Mouse (Mus musculus): ENCODE results near the gene Cnih4.

The Cnih4 gene

GRCm38 (mm10) chr1:181143950-181144836 is at the start of gene Cnih4, which contains the start of gene Nvl:
Gene Cnih4 (plus strand): TSS chr1:181144693.
Gene Nvl (minus strand): TSS chr1:181144204.
- peak; percentile 92 for DNase-seq (ENCODE audit: low spot score in 2 of 2)

GRCm38 (mm10) chr1:181117112-181117511 is 27.4 kb upstream of the Cnih4 start:
- DNase-seq (ENCODE audit: low spot score in 2 of 2): no peak

- no peak for DNase-seq (ENCODE audit: low spot score in 2 of 2)
Observed at GRCm38 (mm10) chr1:181124145-181124544, 20.3 kb upstream of the Cnih4 start.

GRCm38 (mm10) chr1:181125916-181126315 is 18.6 kb upstream of the Cnih4 start:
- DNase-seq (ENCODE audit: low spot score in 2 of 2): no peak

GRCm38 (mm10) chr1:181126766-181127165 is 17.7 kb upstream of the Cnih4 start:
- DNase-seq (ENCODE audit: low spot score in 2 of 2): no peak

GRCm38 (mm10) chr1:181131915-181132314 is 12.6 kb upstream of the Cnih4 start:
- no peak for DNase-seq (ENCODE audit: low spot score in 2 of 2)

GRCm38 (mm10) chr1:181138730-181139129 is 5.8 kb upstream of the Cnih4 start:
- DNase-seq (ENCODE audit: low spot score in 2 of 2): no peak

GRCm38 (mm10) chr1:181143609-181143949 is 914 bp upstream of the Cnih4 start:
- DNase-seq (ENCODE audit: low spot score in 2 of 2): no peak

GRCm38 (mm10) chr1:181144966-181145365 is 473 bp downstream of the Cnih4 start:
- DNase-seq (ENCODE audit: low spot score in 2 of 2): peak in 1 of 2 experiments; percentile 5

GRCm38 (mm10) chr1:181146187-181146586 is 1.7 kb downstream of the Cnih4 start:
- no peak for DNase-seq (ENCODE audit: low spot score in 2 of 2)

GRCm38 (mm10) chr1:181148540-181148939 is 4.0 kb downstream of the Cnih4 start:
- no peak for DNase-seq (ENCODE audit: low spot score in 2 of 2)

- DNase-seq (ENCODE audit: low spot score in 2 of 2): no peak
Observed at GRCm38 (mm10) chr1:181149373-181150017, 5.0 kb downstream of the Cnih4 start.

GRCm38 (mm10) chr1:181150431-181150826 is 5.9 kb downstream of the Cnih4 start:
- DNase-seq (ENCODE audit: low spot score in 2 of 2): no peak

GRCm38 (mm10) chr1:181150827-181151534 is 6.5 kb downstream of the Cnih4 start:
- DNase-seq (ENCODE audit: low spot score in 2 of 2): peak; percentile 84 to 89

GRCm38 (mm10) chr1:181151541-181151940 is 7.0 kb downstream of the Cnih4 start:
- DNase-seq (ENCODE audit: low spot score in 2 of 2): no peak

- no peak for DNase-seq (ENCODE audit: low spot score in 2 of 2)
Observed at GRCm38 (mm10) chr1:181167816-181168215, 23.3 kb downstream of the Cnih4 start.

- no peak for DNase-seq (ENCODE audit: low spot score in 2 of 2)
Observed at GRCm38 (mm10) chr1:181168377-181168776, 23.9 kb downstream of the Cnih4 start.

GRCm38 (mm10) chr1:181170210-181170609 is 25.7 kb downstream of the Cnih4 start:
- DNase-seq (ENCODE audit: low spot score in 2 of 2): no peak

- DNase-seq (ENCODE audit: low spot score in 2 of 2): no peak
Observed at GRCm38 (mm10) chr1:181188925-181189324, 44.4 kb downstream of the Cnih4 start.

- no peak for DNase-seq (ENCODE audit: low spot score in 2 of 2)
Observed at GRCm38 (mm10) chr1:181199446-181199845, 55.0 kb downstream of the Cnih4 start.

GRCm38 (mm10) chr1:181210147-181210546 is 65.7 kb downstream of the Cnih4 start:
- no peak for DNase-seq (ENCODE audit: low spot score in 2 of 2)
